Mouse (Mus musculus): Measurements from ENCODE around the gene Dbndd1.

GRCm38 (mm10) chr8:123504591-123505195 is 10.6 kb downstream of the Dbndd1 start:
- TF ChIP-seq CTCF (IDR thresholded peaks at IDR 0.05; ENCODE audit: low read depth, low read length) (no peak), EP300 (IDR thresholded peaks at IDR 0.05; ENCODE audit: insufficient read depth, low read depth, low read length) (no peak), POLR2A (IDR thresholded peaks at IDR 0.05; ENCODE audit: insufficient read depth, low read length) (no peak)
